Mouse (Mus musculus): ENCODE measurements around the gene Fgfr2. TPM values are rescaled to one million over a fixed set of nuclear protein-coding genes. Genes with fewer than 3 reads are reported as not detected.

Gene Fgfr2
- polyA plus RNA-seq, 1 experiment from 2014 or later, result 86.9 TPM

DNA sequence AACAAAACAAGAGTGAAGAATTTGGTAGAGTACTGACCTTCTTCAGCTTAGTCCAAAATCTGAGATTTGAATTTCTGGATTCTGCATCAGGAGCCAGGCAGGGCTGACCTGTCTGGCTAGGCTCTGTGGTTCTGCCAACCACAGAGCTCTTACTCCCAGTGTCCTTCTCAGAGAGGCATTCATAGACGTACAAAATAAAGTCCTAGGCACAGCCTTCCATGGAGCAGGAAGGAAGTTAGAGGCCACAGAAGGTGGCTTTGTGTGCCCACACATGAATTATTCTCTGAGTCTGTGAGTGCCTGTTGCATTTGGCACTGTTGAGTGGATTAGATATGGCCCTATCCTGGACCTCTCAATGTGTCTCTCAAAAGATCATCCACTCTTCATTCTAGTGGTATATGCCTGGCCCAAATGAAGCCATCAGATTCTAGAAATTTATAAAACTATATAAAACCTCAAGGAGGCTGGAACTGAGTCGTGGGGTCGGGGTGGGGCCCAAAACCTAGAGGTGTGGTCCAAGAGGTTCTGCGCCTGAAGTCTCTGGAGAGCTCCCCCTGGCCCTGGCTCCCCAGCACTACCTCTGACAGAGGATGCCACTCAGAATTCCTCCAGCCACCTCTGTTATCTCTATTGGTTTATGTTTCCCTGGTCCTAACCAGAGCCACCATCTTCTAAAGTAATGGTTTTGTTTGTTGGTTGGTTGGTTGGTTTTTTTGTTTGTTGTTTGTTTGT, 234.5 kb downstream of the Fgfr2 start:
- H3K36me3 ChIP-seq (ENCODE audit: control insufficient read depth, insufficient read depth, low read length), result no peaks in the 10 kb centered on the region
- H3K4me1 ChIP-seq (ENCODE audit: control insufficient read depth, insufficient read depth, low read length), result no peaks in the 10 kb centered on the region
- no peak overlapping the region for H3K4me3 ChIP-seq (ENCODE audit: low read depth, low read length)
- H3K4me2 ChIP-seq (ENCODE audit: low read depth), result no peak overlapping the region
- WGBS, result 63% methylated on average over 4 of the region's 4 CpGs
- H3K9me3 ChIP-seq (ENCODE audit: control insufficient read depth, low read length), result no peaks in the 10 kb centered on the region
- no peak for ATAC-seq (ENCODE audit: insufficient read depth, low FRiP score, low TSS enrichment)
- H3K9ac ChIP-seq (ENCODE audit: low read length), result no peak overlapping the region
- H3K27ac ChIP-seq (ENCODE audit: low read depth, low read length), result no peak overlapping the region
- no peak for DNase-seq (ENCODE audit: low spot score)
- H3K27me3 ChIP-seq (ENCODE audit: control insufficient read depth, insufficient read depth, low read length), result no peaks in the 10 kb centered on the region

DNA sequence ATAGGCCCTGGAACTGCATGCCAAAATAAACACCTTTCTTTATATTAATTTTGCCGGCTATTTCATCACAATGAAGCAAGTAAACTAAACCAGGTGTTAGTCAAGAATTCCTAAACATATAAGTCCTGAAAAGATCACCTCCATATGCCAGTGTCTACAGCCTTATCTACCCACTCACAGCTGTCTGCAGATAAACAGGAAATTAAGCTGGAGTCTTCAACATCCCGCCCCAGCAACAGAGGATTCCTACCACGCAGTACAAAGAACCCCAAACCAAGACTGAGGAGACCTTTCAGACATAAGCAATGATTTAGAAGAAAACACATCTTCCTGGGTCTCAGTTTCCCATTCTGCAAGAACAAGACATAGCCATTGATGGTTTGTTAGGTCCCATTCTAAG, 235.1 kb downstream of the Fgfr2 start:
- H3K27me3 ChIP-seq (ENCODE audit: control insufficient read depth, insufficient read depth, low read length), result no peaks in the 10 kb centered on the region
- no peaks in the 10 kb centered on the region for H3K9me3 ChIP-seq (ENCODE audit: control insufficient read depth, low read length)
- WGBS, result 88% methylated on average over 3 of the region's 3 CpGs
- no peak for ATAC-seq (ENCODE audit: insufficient read depth, low FRiP score, low TSS enrichment)
- no peak overlapping the region for H3K27ac ChIP-seq (ENCODE audit: low read depth, low read length)
- no peak for DNase-seq (ENCODE audit: low spot score)
- no peak overlapping the region for H3K9ac ChIP-seq (ENCODE audit: low read length)
- H3K36me3 ChIP-seq (ENCODE audit: control insufficient read depth, insufficient read depth, low read length), result no peaks in the 10 kb centered on the region
- H3K4me2 ChIP-seq (ENCODE audit: low read depth), result no peak overlapping the region
- H3K4me3 ChIP-seq (ENCODE audit: low read depth, low read length), result no peak overlapping the region
- no peaks in the 10 kb centered on the region for H3K4me1 ChIP-seq (ENCODE audit: control insufficient read depth, insufficient read depth, low read length)

DNA sequence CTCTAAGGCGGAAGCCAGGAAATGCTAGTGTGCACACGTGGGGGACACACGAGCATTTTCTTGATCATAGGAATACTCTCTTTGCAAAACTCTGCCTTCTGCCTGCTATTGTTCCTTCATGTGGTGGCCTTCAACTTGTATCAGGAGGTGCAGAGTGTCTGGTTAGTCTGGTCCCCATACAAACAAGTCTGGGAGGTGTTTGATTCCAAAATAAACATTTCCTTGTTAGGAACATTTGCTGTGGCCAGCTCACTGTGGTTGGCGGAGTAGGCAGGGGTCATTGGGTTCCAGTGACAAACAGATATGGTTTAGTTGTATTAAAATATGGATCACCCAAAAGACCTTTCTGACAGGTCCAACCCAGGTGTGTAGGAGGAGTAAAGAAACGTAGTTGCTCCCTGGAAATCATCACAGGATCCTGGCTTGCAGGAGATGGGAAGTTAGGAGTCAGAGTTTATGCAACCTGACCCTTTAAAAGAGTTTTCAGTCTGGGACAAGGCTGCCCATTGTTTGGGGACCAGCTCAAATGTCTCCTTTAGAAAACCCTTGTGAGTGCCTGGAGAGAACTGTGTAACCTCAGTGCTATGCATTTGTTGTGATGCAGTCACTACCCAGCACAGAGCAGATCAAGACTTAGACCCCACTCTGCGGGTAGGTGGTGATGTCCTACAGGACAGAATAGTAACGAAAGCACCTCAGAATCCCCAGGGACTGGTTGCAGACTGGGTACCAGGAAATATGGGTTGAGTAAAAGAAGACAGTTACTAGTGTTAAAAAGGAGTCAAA, 235.9 kb downstream of the Fgfr2 start:
- H3K4me3 ChIP-seq (ENCODE audit: low read depth, low read length), result no peak overlapping the region
- H3K27ac ChIP-seq (ENCODE audit: low read depth, low read length), result no peak overlapping the region
- WGBS, result 76% methylated on average over 7 of the region's 7 CpGs
- no peak overlapping the region for H3K4me2 ChIP-seq (ENCODE audit: low read depth)
- H3K36me3 ChIP-seq (ENCODE audit: control insufficient read depth, insufficient read depth, low read length), result no peaks in the 10 kb centered on the region
- no peak for ATAC-seq (ENCODE audit: insufficient read depth, low FRiP score, low TSS enrichment)
- no peak for DNase-seq (ENCODE audit: low spot score)
- no peaks in the 10 kb centered on the region for H3K9me3 ChIP-seq (ENCODE audit: control insufficient read depth, low read length)
- H3K4me1 ChIP-seq (ENCODE audit: control insufficient read depth, insufficient read depth, low read length), result no peaks in the 10 kb centered on the region
- H3K27me3 ChIP-seq (ENCODE audit: control insufficient read depth, insufficient read depth, low read length), result no peaks in the 10 kb centered on the region
- no peak overlapping the region for H3K9ac ChIP-seq (ENCODE audit: low read length)

DNA sequence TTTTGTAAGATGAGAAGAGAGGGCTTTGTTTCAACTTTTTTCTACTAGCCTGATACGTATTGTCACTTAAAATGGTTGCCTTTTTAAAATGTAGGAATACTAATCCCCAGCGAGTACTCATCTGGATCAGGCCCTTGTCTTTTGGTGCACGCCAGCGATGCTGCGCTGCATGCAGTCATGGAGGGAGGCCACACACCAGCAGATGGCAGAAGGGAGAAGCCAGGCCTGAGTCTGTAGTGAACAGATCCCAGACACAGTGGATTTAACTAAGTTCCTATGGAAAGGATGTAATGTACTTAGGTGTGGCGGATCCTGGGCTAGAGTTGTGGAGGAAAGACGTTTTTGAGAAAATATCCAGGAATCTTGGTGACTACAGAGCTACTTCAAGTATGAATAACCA, 239.1 kb downstream of the Fgfr2 start:
- no peaks in the 10 kb centered on the region for H3K4me1 ChIP-seq (ENCODE audit: control insufficient read depth, insufficient read depth, low read length)
- DNase-seq (ENCODE audit: low spot score) (no peak), ATAC-seq (ENCODE audit: insufficient read depth, low FRiP score, low TSS enrichment) (no peak)
- no peaks in the 10 kb centered on the region for H3K27me3 ChIP-seq (ENCODE audit: control insufficient read depth, insufficient read depth, low read length)
- no peak overlapping the region for H3K4me3 ChIP-seq (ENCODE audit: low read depth, low read length)
- H3K36me3 ChIP-seq (ENCODE audit: control insufficient read depth, insufficient read depth, low read length), result peaks cover 14% of the 10 kb centered on the region
- no peak overlapping the region for H3K4me2 ChIP-seq (ENCODE audit: low read depth)
- WGBS, result 94% methylated on average over 7 of the region's 7 CpGs
- no peak overlapping the region for H3K9ac ChIP-seq (ENCODE audit: low read length)
- H3K9me3 ChIP-seq (ENCODE audit: control insufficient read depth, low read length), result no peaks in the 10 kb centered on the region
- no peak overlapping the region for H3K27ac ChIP-seq (ENCODE audit: low read depth, low read length)

DNA sequence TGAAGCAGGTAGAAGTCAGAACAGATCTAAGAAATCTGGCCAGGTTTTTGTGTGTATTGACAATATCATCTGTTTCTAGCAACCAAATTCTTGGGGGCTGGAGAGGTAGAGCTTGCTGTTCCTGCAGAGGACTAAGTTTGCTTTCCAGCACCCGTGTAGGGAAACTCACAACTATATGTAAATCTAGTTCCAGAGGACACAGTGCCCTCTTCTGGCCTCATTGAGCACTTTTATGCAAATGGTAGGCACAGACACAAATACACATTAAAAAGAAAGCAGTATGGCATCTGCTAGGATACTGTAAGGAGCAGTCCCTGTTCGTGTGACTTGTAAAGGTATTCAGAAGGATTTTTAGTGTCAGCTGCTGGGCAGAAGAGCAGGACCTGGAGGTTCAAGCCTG, 240.8 kb downstream of the Fgfr2 start:
- H3K9me3 ChIP-seq (ENCODE audit: control insufficient read depth, low read length), result no peaks in the 10 kb centered on the region
- no peak overlapping the region for H3K4me2 ChIP-seq (ENCODE audit: low read depth)
- H3K4me3 ChIP-seq (ENCODE audit: low read depth, low read length), result no peak overlapping the region
- ATAC-seq (ENCODE audit: insufficient read depth, low FRiP score, low TSS enrichment), result no peak
- no peaks in the 10 kb centered on the region for H3K27me3 ChIP-seq (ENCODE audit: control insufficient read depth, insufficient read depth, low read length)
- H3K27ac ChIP-seq (ENCODE audit: low read depth, low read length), result no peak overlapping the region
- H3K9ac ChIP-seq (ENCODE audit: low read length), result no peak overlapping the region
- no peaks in the 10 kb centered on the region for H3K4me1 ChIP-seq (ENCODE audit: control insufficient read depth, insufficient read depth, low read length)
- H3K36me3 ChIP-seq (ENCODE audit: control insufficient read depth, insufficient read depth, low read length), result peaks cover 14% of the 10 kb centered on the region
- 84% methylated on average over 2 of the region's 2 CpGs for WGBS
- no peak for DNase-seq (ENCODE audit: low spot score)

DNA sequence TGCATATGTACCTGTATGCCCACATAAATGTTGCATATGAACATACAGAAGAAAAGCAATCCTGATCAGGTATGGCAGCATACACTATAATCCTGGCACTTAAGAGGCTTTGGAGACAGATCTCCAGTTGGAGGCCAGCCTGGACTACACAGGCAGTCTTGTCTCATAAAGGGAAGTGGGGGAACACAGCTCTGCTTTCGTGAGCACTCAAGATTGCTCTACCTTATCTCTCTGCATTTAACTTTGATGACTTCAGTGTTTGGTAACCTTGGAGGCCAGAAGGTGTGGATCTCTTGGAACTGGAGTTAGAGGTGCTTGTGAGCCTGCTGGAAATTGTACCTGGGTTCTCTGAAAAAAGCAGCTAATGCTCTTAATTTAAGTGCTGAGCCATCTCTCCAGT, 242.9 kb downstream of the Fgfr2 start:
- Histone ChIP-seq H3K27me3 (ENCODE audit: control insufficient read depth, insufficient read depth, low read length) (no peaks in the 10 kb centered on the region), H3K27ac (ENCODE audit: low read depth, low read length) (no peak overlapping the region), H3K9ac (ENCODE audit: low read length) (no peak overlapping the region), H3K4me3 (ENCODE audit: low read depth, low read length) (no peak overlapping the region), H3K4me2 (ENCODE audit: low read depth) (no peak overlapping the region), H3K36me3 (ENCODE audit: control insufficient read depth, insufficient read depth, low read length) (peaks cover 22% of the 10 kb centered on the region), H3K4me1 (ENCODE audit: control insufficient read depth, insufficient read depth, low read length) (no peaks in the 10 kb centered on the region), H3K9me3 (ENCODE audit: control insufficient read depth, low read length) (no peaks in the 10 kb centered on the region)
- 94% methylated on average over 1 of the region's 1 CpGs for WGBS
- ATAC-seq (ENCODE audit: insufficient read depth, low FRiP score, low TSS enrichment), result no peak
- no peak for DNase-seq (ENCODE audit: low spot score)

DNA sequence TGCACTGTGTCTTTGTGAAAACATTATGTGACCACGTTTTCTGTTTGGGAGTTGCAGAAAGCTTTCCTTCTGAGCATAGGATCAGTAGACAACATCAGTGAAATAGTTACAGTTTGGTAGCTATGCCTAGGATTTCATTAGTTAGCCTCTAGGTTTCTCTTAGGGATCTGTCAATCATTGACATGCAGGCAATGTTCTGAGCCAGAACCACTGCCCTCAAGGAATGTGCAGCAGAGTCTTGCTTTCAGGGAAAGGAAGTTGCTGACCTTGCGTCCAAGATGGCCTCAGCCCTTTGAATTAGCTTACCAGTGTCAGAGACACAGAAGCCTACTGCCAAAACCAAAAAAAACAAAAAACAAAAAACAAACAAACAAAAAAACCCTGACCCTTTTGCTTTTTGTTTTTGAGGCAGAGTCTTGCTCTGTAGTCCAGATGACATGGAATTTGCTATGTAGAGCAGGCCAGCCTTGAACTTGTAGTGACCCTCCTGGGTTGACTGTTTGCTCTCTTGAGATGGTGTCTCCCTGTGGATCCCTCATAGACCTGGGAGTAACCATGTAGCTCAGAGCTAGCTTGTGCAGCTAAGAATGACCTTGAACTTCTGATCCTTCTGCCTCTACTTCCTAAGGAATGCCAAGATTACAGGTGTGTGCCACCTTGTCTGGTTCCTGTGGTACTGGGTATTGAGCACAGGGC, 247.6 kb downstream of the Fgfr2 start:
- DNase-seq (ENCODE audit: low spot score) (no peak), ATAC-seq (ENCODE audit: insufficient read depth, low FRiP score, low TSS enrichment) (no peak)
- 91% methylated on average over 2 of the region's 2 CpGs for WGBS
- Histone ChIP-seq H3K4me3 (ENCODE audit: low read depth, low read length) (no peak overlapping the region), H3K9ac (ENCODE audit: low read length) (no peak overlapping the region), H3K36me3 (ENCODE audit: control insufficient read depth, insufficient read depth, low read length) (peaks cover 17% of the 10 kb centered on the region), H3K27ac (ENCODE audit: low read depth, low read length) (no peak overlapping the region), H3K4me1 (ENCODE audit: control insufficient read depth, insufficient read depth, low read length) (no peaks in the 10 kb centered on the region), H3K9me3 (ENCODE audit: control insufficient read depth, low read length) (no peaks in the 10 kb centered on the region), H3K27me3 (ENCODE audit: control insufficient read depth, insufficient read depth, low read length) (no peaks in the 10 kb centered on the region), H3K4me2 (ENCODE audit: low read depth) (no peak overlapping the region)

DNA sequence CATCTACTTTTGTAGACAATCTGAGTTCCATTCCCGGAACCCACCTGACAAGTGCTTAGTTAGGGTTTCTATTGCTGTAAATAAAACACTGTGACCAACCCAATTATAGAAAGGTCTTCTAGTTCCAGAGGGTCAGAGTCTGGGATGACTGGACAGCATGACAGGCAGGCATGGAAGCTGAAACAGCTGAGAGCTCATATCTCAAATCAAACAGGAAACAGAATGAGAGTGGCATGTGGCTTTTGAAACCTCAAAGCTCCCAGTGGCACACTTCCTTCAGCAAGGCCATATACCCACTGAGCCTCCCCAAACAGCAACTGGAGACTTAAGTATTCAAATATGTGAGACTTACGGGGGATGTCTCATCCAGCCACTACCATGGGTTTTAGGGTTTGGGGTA, 250.1 kb downstream of the Fgfr2 start:
- H3K27me3 ChIP-seq (ENCODE audit: control insufficient read depth, insufficient read depth, low read length), result no peaks in the 10 kb centered on the region
- ATAC-seq (ENCODE audit: insufficient read depth, low FRiP score, low TSS enrichment), result no peak
- no peak for DNase-seq (ENCODE audit: low spot score)
- no peaks in the 10 kb centered on the region for H3K4me1 ChIP-seq (ENCODE audit: control insufficient read depth, insufficient read depth, low read length)
- no peak overlapping the region for H3K4me2 ChIP-seq (ENCODE audit: low read depth)
- H3K9me3 ChIP-seq (ENCODE audit: control insufficient read depth, low read length), result no peaks in the 10 kb centered on the region
- peaks cover 12% of the 10 kb centered on the region for H3K36me3 ChIP-seq (ENCODE audit: control insufficient read depth, insufficient read depth, low read length)
- H3K27ac ChIP-seq (ENCODE audit: low read depth, low read length), result no peak overlapping the region
- H3K4me3 ChIP-seq (ENCODE audit: low read depth, low read length), result no peak overlapping the region
- H3K9ac ChIP-seq (ENCODE audit: low read length), result no peak overlapping the region
- 91% methylated on average over 2 of the region's 2 CpGs for WGBS
